Mouse (Mus musculus) MEL (cell line): ENCODE data around the gene Lrpprc.

Experiments
- BHLHE40 ChIP-seq: IDR thresholded peaks from 2 replicates; pipeline ENCODE4 v1.6.1; 2012; ENCODE audit warnings: low read depth, mild to moderate bottlenecking, inconsistent platforms, low read length, improper control_type of control experiment, borderline replicate concordance
- CTCF ChIP-seq, 3 experiments: IDR thresholded peaks in 2 of 3; conservative IDR thresholded peaks in 1 of 3; 2 replicates each; pipeline ENCODE4 v1.5.1; 2011 to 2012; ENCODE audit warnings: low read length in 3 of 3, low read depth in 2 of 3, mild to moderate bottlenecking in 2 of 3, improper control_type of control experiment in 1 of 3, inconsistent platforms in 1 of 3, mixed read lengths in 1 of 3, moderate library complexity in 1 of 3; ENCODE audit not compliant: control insufficient read depth in 1 of 3, insufficient read depth in 1 of 3, poor library complexity in 1 of 3, severe bottlenecking in 1 of 3
- EP300 ChIP-seq, 2 experiments: IDR thresholded peaks; 2 replicates each; pipeline ENCODE4 v1.6.1; 2011; ENCODE audit warnings: improper control_type of control experiment in 2 of 2, low read length in 2 of 2, low read depth in 1 of 2, mild to moderate bottlenecking in 1 of 2
- KAT2A ChIP-seq: conservative IDR thresholded peaks from 2 replicates; pipeline ENCODE4 v1.6.1; 2012; ENCODE audit warnings: low read depth, low read length, improper control_type of control experiment, inconsistent platforms
- MXI1 ChIP-seq: IDR thresholded peaks from 2 replicates; pipeline ENCODE4 v1.6.1; 2011; ENCODE audit warnings: mild to moderate bottlenecking, low read depth, low read length, improper control_type of control experiment
- MYC ChIP-seq: IDR thresholded peaks from 2 replicates; pipeline ENCODE4 v1.6.1; 2011; ENCODE audit warnings: low read depth, mild to moderate bottlenecking, low read length, improper control_type of control experiment, moderate library complexity
- POLR2A ChIP-seq, 2 experiments: IDR thresholded peaks; 2 replicates each; pipeline ENCODE4 v1.6.1; 2011 to 2012; ENCODE audit warnings: low read length in 2 of 2, mild to moderate bottlenecking in 2 of 2, control low read depth in 1 of 2, improper control_type of control experiment in 1 of 2, low read depth in 1 of 2, moderate library complexity in 1 of 2; ENCODE audit not compliant: control insufficient read depth in 1 of 2, insufficient read depth in 1 of 2, poor library complexity in 1 of 2
- POLR2AphosphoS5 ChIP-seq: IDR thresholded peaks from 2 replicates; pipeline ENCODE4 v1.6.1; 2012; ENCODE audit warnings: low read depth, borderline replicate concordance, mild to moderate bottlenecking, inconsistent platforms, low read length, moderate library complexity, mixed read lengths
- RCOR1 ChIP-seq: IDR thresholded peaks from 2 replicates; pipeline ENCODE4 v1.6.1; 2012; ENCODE audit warnings: low read depth, mild to moderate bottlenecking, inconsistent platforms, low read length, improper control_type of control experiment
- SIN3A ChIP-seq: IDR thresholded peaks from 2 replicates; pipeline ENCODE4 v1.6.1; 2012; ENCODE audit warnings: low read length, improper control_type of control experiment, inconsistent platforms
- SMC3 ChIP-seq: IDR thresholded peaks from 2 replicates; pipeline ENCODE4 v1.6.1; 2011; ENCODE audit warnings: low read depth, low read length, improper control_type of control experiment
- TBP ChIP-seq: IDR thresholded peaks from 2 replicates; pipeline ENCODE4 v1.8.0; 2011; ENCODE audit warnings: low read depth, low read length, improper control_type of control experiment
- ZC3H11A ChIP-seq: IDR thresholded peaks from 2 replicates; pipeline ENCODE4 v1.6.1; 2012; ENCODE audit warnings: low read depth, mild to moderate bottlenecking, inconsistent platforms, low read length, improper control_type of control experiment

- TF ChIP-seq RCOR1 (no peak), TBP (no peak), EP300 (IDR thresholded peaks at IDR 0.05; ENCODE audit: low read depth in 1 of 2, low read length in 2 of 2) (no peak), SIN3A (no peak), SMC3 (no peak), POLR2AphosphoS5 (no peak), POLR2A (IDR thresholded peaks at IDR 0.05; ENCODE audit: control insufficient read depth in 1 of 2, insufficient read depth in 1 of 2, low read depth in 1 of 2, low read length in 2 of 2, poor library complexity in 1 of 2) (no peak), ZC3H11A (no peak), BHLHE40 (no peak), KAT2A (no peak), MYC (no peak), CTCF (IDR thresholded peaks at IDR 0.05 in 2 of 3, conservative IDR thresholded peaks at IDR 0.05 in 1 of 3; ENCODE audit: control insufficient read depth in 1 of 3, insufficient read depth in 1 of 3, low read depth in 2 of 3, low read length in 3 of 3, poor library complexity in 1 of 3, severe bottlenecking in 1 of 3) (no peak), MXI1 (no peak)
These were observed 5.4 kb downstream of the Lrpprc start for GRCm38 (mm10) chr17:84785176-84785575.
